Mouse (Mus musculus): ENCODE measurements at regions not wholly inside any gene's neighbourhood (a gene's known extent, or its start where the extent isn't known, plus 50 kb on each side); places are given as distances from the start of the nearest gene placed in this dataset.

DNA sequence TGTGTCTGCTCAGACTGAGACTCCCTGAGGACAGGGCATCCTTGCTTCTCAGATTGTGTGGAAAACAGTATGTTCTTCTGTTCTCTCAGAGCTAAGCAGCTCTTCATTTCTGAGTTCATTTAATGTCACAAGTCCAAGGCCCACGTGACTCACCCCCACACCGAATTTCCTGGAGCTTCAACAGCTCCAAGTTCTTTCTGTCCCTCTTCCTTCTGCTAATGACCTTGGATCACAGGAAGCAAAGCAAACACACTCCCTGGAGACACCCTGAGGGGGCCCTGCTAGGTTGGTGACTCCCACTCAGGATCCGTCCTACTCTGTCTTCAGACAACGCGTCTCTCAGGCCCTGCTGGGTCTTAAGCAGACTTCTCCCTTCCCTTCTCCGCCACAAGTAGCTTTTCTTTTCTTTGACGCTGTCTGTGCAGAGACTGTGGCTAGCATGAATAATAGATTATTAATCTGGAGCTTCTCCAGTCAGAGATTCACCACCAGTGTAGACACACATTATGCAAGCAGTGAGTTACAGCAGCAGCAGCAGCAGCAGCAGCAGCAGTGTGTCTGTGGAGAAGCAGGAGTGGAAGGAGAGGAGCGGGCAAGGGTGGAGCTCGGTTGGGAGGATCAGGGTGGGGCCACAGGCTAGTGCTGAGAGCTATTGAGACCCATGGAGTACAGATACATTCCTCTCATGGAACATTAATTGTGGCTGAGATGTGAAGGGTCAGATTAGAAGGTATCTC is 115.4 kb upstream of the Lrfn2 start:
- TF ChIP-seq GATA1 (IDR thresholded peaks at IDR 0.05; ENCODE audit: low read length), result no peak
- no peak for TF ChIP-seq TAL1 (IDR thresholded peaks at IDR 0.05; ENCODE audit: low read length)

Data from erythroblast, embryonic 14.5 days (primary cell).